In the genomic region with DNA sequence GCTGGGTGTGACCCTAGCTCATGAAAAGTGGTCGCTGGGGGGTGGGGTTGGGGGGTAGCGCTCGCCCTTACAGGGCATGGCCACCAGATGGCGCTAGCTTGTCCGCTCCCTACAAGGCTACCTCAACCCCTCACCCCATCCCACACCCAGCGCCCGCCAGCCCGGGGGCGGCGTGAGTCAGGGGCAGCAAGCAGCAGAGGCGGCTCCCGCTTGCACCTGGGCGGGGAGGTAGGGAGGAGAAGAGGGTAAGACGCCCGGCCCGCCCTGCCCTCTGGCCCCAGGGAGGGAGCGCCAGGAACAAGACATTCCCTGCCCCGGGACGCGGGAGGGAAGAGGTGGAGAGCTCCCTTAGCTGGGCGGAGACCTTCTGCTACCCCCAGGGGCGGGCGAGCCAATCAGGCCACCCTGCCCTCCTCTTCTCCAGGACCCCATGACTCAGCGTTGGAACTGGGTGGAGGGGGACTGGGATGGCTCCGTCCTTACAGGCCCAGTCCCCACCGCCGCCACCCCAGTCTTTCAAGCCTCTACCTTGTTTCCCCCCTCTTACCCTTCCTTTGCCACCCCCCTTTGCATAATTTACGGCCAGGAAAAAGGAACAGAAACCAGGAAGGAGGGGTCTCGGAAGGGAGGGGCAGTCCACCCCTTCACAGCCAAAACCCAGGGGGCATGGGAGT, we compare ENCODE assay signal across 8 mouse cellular contexts. TPM values are rescaled to one million over a fixed set of nuclear protein-coding genes. Genes with fewer than 3 reads are reported as not detected.
DNase-seq lines count a peak whose midpoint lies in the region; ATAC-seq lines count a peak whose summit lies in the region.

No protein-coding gene starts in this region.

- H3K36me3 ChIP-seq in forebrain, embryonic 13.5 days (ENCODE audit: poor library complexity, severe bottlenecking) = no peaks in the 10 kb centered on the region

- no peaks in the 10 kb centered on the region for H3K27me3 ChIP-seq in forebrain, embryonic 13.5 days

- DNase-seq in MN1 (ENCODE audit: low spot score) = peak; percentile 89
- peak; percentile 65 for DNase-seq in cerebellum, adult 11-12 months
- DNase-seq in heart, postnatal 10 days = peak; percentile 81 to 84
- peak; percentile 83 to 90 for DNase-seq in kidney, postnatal 4 days
- DNase-seq in lung, postnatal 14 days = peak; percentile 80
- DNase-seq in retina, embryonic 14.5 days (ENCODE audit: low spot score) = peak; percentile 93
- DNase-seq in thymus, postnatal 4 days = peak; percentile 88

- peak overlapping the region; percentile 59 for H3K4me3 ChIP-seq in forebrain, embryonic 13.5 days

- under 1% methylated on average over 27 of the region's 29 CpGs for WGBS in forebrain, embryonic 13.5 days

- peak overlapping the region; percentile 85 for H3K4me2 ChIP-seq in forebrain, embryonic 13.5 days

- peak overlapping the region; percentile 78 for H3K9ac ChIP-seq in forebrain, embryonic 13.5 days

- no peaks in the 10 kb centered on the region for H3K9me3 ChIP-seq in forebrain, embryonic 13.5 days (replicated peaks)

- intact Hi-C loops in heart, postnatal 10 days (cut with DNase I) = loop anchor here (1.0 to 2.0 kb wide), 3 partner anchors 23 to 106 kb away; a partner anchor contains a TSS

- H3K27ac ChIP-seq in forebrain, embryonic 13.5 days = no peak overlapping the region

- peaks cover 10% of the 10 kb centered on the region for H3K4me1 ChIP-seq in forebrain, embryonic 13.5 days

- ATAC-seq in forebrain, embryonic 13.5 days = peak; percentile 90

RNA-seq across cellular contexts. Expression of a gene that starts 13.5 kb away (rescaled TPM):
- polyA plus RNA-seq in forebrain, embryonic 13.5 days (2015; fragmentation: Nextera tagmentation; extraction: Ambion mirVana) = 0.37 and 0.57 TPM in 2 replicates
- under 1 TPM; 0.43 to 0.57 TPM for total RNA-seq in heart, postnatal 10 days (2021)

RNA-seq across cellular contexts. Expression of a gene that starts 16.0 kb away (rescaled TPM):
- 0.41 and 0.67 TPM in 2 replicates for polyA plus RNA-seq in forebrain, embryonic 13.5 days (2015; fragmentation: Nextera tagmentation; extraction: Ambion mirVana)
- total RNA-seq in heart, postnatal 10 days (2021) = 10 to 100 TPM; 20.2 to 25.6 TPM

RNA-seq across cellular contexts. Expression of a gene that starts 16.8 kb away (rescaled TPM):
- polyA plus RNA-seq in forebrain, embryonic 13.5 days (2015; fragmentation: Nextera tagmentation; extraction: Ambion mirVana) = 0.06 and 0.13 TPM in 2 replicates
- under 1 TPM in 1 of 2 experiments, not detected in 1; 0.26 TPM for total RNA-seq in heart, postnatal 10 days (2021)

RNA-seq across cellular contexts. Expression of a gene that starts 24.1 kb away (rescaled TPM):
- polyA plus RNA-seq in forebrain, embryonic 13.5 days (2015; fragmentation: Nextera tagmentation; extraction: Ambion mirVana) = 0.52 and 0.55 TPM in 2 replicates
- total RNA-seq in heart, postnatal 10 days (2021) = under 1 TPM in 1 of 2 experiments, not detected in 1; 0.64 TPM

RNA-seq across cellular contexts. Expression of a gene that starts 28.7 kb away (rescaled TPM):
- polyA plus RNA-seq in forebrain, embryonic 13.5 days (2015; fragmentation: Nextera tagmentation; extraction: Ambion mirVana) = 24.1 and 27.5 TPM in 2 replicates
- 100 to 1,000 TPM; 101 to 118 TPM for total RNA-seq in heart, postnatal 10 days (2021)
